Mouse (Mus musculus) heart, embryonic 16.5 days (tissue): ENCODE data around the gene Asic2. TPM values are rescaled to one million over a fixed set of nuclear protein-coding genes. Genes with fewer than 3 reads are reported as not detected.

ENCODE experiments used
- ATAC-seq: fragments of 200-750 bp; cut with Nextera tagmentation; replicated peaks from 2 replicates; pipeline ENCODE4 v1.8.0; 2017; ENCODE audit warnings: moderate number of reproducible peaks; ENCODE audit not compliant: insufficient read depth, low FRiP score; ENCODE audit errors: extremely low read depth
- H3K27ac ChIP-seq: fragments of 300-500 bp; sonication (generic); 2 replicates; pipeline ENCODE4 v1.5.1; 2014; ENCODE audit warnings: mild to moderate bottlenecking, low read length, control low read depth, moderate library complexity
- H3K27me3 ChIP-seq: fragments of 300-500 bp; sonication (generic); 2 replicates; pipeline ENCODE4 v1.6.1; 2014; ENCODE audit warnings: low read length, mixed read lengths; ENCODE audit not compliant: control insufficient read depth, insufficient read depth
- H3K36me3 ChIP-seq: fragments of 300-500 bp; sonication (generic); 2 replicates; pipeline ENCODE4 v1.6.1; 2014; ENCODE audit not compliant: control insufficient read depth, insufficient read depth
- H3K4me1 ChIP-seq: fragments of 300-500 bp; sonication (generic); 2 replicates; pipeline ENCODE4 v1.6.1; 2014; ENCODE audit warnings: low read length, mixed read lengths; ENCODE audit not compliant: control insufficient read depth, insufficient read depth
- H3K4me2 ChIP-seq: fragments of 300-500 bp; sonication (generic); 2 replicates; pipeline ENCODE4 v1.6.1; 2014; ENCODE audit warnings: low read depth, mild to moderate bottlenecking, control low read depth, low read length
- H3K4me3 ChIP-seq: fragments of 300-500 bp; sonication (generic); 2 replicates; pipeline ENCODE4 v1.5.1; 2014; ENCODE audit warnings: mild to moderate bottlenecking, control low read depth, low read length
- H3K9ac ChIP-seq: fragments of 300-500 bp; sonication (generic); 2 replicates; pipeline ENCODE4 v1.6.1; 2014; ENCODE audit warnings: low read length, control low read depth
- H3K9me3 ChIP-seq: fragments of 300-500 bp; sonication (generic); replicated peaks from 2 replicates; pipeline ENCODE4 v1.6.1; 2016; ENCODE audit warnings: low read length; ENCODE audit not compliant: control insufficient read depth
- WGBS: fragments of 180-500 bp; shearing (Covaris S2); extraction: QIAGEN DNeasy Blood & Tissue Kit; methylation state at CpG from one replicate; pipeline ENCODE4 v1.1.7; 2014; 5-methylcytosine and 5-hydroxymethylcytosine counted together
- polyA plus RNA-seq: library from polyadenylated mRNA; unstranded; fragments of >200 nt; fragmentation: Nextera tagmentation; extraction: Ambion mirVana; gene quantifications from 2 replicates; pipeline ENCODE4 v1.2.1, GENCODE M21; 2015

The Asic2 gene
- polyA plus RNA-seq, 1 experiment from 2014 or later, result not detected

DNA sequence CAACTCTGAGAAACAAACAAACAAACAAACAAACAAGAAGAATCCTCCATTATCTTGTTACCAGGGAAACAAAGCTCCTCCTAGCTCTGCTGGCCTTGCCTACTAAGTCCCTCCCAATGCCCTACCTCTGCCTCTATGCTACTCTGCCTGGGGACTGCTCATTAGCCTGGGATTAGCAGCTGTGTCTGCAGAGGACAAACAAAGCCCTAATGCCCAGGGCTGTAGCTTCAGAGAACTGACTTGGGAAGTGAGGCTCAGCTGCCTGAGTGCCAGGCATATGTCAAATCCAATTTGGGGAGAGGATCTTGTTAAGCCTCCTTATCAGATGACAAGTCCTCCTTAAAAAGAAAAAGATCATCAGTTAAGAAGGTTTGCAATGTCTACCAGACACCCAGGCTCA is 41.9 kb downstream of the Asic2 start:
- no peak for ATAC-seq
- Histone ChIP-seq H3K27me3 (no peaks in the 10 kb centered on the region), H3K4me3 (no peak overlapping the region), H3K9me3 (no peaks in the 10 kb centered on the region), H3K9ac (no peak overlapping the region), H3K27ac (no peak overlapping the region), H3K36me3 (no peaks in the 10 kb centered on the region), H3K4me2 (no peak overlapping the region), H3K4me1 (no peaks in the 10 kb centered on the region)

DNA sequence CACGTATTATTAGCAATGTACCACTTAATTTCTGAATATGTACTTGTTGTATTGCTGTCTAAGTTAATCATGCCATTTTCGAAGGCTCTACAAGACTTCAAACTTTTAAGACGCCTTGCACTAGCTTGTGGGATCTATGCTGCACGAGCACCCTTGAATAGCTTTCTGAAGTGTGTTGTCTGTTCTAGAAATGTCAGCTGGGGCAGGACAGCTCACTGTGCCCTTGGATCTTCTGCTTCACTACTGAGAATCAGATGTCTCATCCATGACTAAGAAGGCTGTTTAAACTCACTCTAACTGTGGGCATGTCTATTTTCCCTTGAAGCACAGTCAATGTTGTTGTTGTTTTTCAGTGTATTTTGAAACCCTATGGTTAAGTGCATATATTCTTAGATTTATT is 44.6 kb downstream of the Asic2 start:
- no peak overlapping the region for H3K4me2 ChIP-seq
- no peak overlapping the region for H3K9ac ChIP-seq
- no peaks in the 10 kb centered on the region for H3K27me3 ChIP-seq
- H3K27ac ChIP-seq, result no peak overlapping the region
- no peak for ATAC-seq
- H3K9me3 ChIP-seq, result no peaks in the 10 kb centered on the region
- 81% methylated on average over 4 of the region's 4 CpGs for WGBS
- no peaks in the 10 kb centered on the region for H3K4me1 ChIP-seq
- H3K4me3 ChIP-seq, result no peak overlapping the region
- H3K36me3 ChIP-seq, result no peaks in the 10 kb centered on the region

DNA sequence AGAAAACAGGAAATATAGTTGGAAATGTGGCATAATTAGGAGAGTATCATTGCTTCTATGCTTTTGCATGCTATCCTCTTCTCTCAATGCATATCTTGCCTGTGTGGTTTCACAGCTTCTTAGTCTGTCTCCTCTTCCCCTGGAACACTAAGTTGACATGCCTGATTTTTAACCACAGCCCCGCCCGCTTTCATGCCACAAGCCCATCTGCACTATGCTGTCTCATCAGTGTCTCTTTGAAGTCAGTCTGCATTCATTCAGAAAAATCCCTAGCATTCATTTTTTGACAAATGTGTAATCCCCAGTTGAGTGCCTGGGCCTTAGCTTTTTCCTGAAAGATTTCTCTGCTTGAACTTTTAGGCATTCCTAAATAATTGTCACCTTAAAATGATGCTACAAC is 45.2 kb downstream of the Asic2 start:
- WGBS, result 77% methylated on average over 2 of the region's 2 CpGs
- ATAC-seq, result no peak
- no peaks in the 10 kb centered on the region for H3K27me3 ChIP-seq
- no peaks in the 10 kb centered on the region for H3K9me3 ChIP-seq
- H3K4me1 ChIP-seq, result no peaks in the 10 kb centered on the region
- H3K27ac ChIP-seq, result no peak overlapping the region
- no peak overlapping the region for H3K4me3 ChIP-seq
- no peaks in the 10 kb centered on the region for H3K36me3 ChIP-seq
- H3K9ac ChIP-seq, result no peak overlapping the region
- no peak overlapping the region for H3K4me2 ChIP-seq

DNA sequence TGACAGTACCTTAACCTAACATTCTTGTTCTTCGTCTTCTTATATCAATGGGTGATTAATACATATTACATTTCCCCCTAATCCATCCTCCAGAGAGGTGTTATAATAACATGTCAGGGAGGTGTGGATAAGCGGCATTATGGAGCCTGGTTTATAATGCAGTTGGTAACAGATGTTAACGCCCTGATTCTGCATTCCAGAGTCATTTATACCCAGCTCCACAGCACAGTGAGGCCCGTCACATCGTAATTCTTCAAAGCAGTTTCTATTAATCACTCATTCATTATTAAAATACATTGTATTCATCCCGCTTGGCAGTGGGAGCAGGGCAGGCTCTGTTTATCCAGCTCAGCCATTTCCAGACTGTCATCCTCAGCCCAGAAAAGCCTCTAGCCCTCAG is 52.8 kb downstream of the Asic2 start:
- Histone ChIP-seq H3K27ac (no peak overlapping the region), H3K9me3 (no peaks in the 10 kb centered on the region), H3K9ac (no peak overlapping the region), H3K36me3 (no peaks in the 10 kb centered on the region), H3K4me3 (no peak overlapping the region), H3K27me3 (no peaks in the 10 kb centered on the region), H3K4me1 (no peaks in the 10 kb centered on the region), H3K4me2 (no peak overlapping the region)
- 59% methylated on average over 6 of the region's 6 CpGs for WGBS
- ATAC-seq, result no peak

DNA sequence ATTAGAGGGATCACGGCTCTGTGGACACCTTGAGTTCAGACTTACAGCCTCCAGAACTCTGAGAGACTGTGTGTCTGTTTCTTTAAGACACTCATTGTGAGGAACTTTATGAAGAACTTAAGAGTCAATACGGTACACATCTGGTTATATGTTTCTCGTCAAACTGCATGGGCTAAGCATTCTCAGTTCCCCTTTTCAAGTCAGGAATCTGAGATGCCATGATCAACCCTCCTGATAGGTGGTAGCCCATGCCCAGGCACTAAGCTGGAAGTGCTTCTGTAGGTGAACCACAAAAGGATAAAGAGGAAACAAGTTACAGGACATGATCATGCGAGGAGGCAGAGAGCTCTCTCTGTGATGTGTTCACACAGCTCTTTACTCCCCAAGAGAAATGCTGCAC is 55.2 kb downstream of the Asic2 start:
- Histone ChIP-seq H3K27me3 (no peaks in the 10 kb centered on the region), H3K4me2 (no peak overlapping the region), H3K9me3 (no peaks in the 10 kb centered on the region), H3K9ac (no peak overlapping the region), H3K36me3 (no peaks in the 10 kb centered on the region), H3K4me3 (no peak overlapping the region), H3K4me1 (no peaks in the 10 kb centered on the region), H3K27ac (no peak overlapping the region)
- no peak for ATAC-seq
- WGBS, result 69% methylated on average over 4 of the region's 4 CpGs

DNA sequence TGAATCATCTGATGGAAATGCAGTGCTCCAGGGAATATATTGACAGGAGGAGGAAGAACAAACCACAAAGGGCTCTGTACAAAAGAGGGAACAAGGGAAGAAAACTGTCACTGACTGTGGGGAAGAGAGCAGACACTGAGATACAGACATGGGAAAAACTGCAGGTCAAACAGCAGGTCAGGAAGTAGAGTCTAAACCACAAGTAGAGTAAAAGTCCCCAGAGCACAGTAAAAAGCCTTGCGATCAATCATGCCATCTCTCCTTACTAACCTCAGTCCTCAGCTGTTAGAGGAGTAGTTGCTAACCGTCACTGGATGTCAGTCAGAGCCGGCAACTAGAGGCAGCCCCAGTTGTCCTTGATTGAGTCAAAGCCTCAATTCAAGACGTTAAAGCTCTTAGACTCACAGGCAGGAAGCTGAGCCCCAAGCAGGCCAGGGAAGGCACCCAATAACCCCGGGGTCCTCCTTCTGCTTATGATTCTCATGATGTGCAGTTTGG is 58.8 kb downstream of the Asic2 start:
- ATAC-seq, result no peak
- no peak overlapping the region for H3K9ac ChIP-seq
- no peaks in the 10 kb centered on the region for H3K36me3 ChIP-seq
- no peak overlapping the region for H3K4me3 ChIP-seq
- H3K4me1 ChIP-seq, result no peaks in the 10 kb centered on the region
- no peaks in the 10 kb centered on the region for H3K9me3 ChIP-seq
- no peak overlapping the region for H3K27ac ChIP-seq
- H3K4me2 ChIP-seq, result no peak overlapping the region
- 67% methylated on average over 5 of the region's 5 CpGs for whole genome bisulfite sequencing
- no peaks in the 10 kb centered on the region for H3K27me3 ChIP-seq

DNA sequence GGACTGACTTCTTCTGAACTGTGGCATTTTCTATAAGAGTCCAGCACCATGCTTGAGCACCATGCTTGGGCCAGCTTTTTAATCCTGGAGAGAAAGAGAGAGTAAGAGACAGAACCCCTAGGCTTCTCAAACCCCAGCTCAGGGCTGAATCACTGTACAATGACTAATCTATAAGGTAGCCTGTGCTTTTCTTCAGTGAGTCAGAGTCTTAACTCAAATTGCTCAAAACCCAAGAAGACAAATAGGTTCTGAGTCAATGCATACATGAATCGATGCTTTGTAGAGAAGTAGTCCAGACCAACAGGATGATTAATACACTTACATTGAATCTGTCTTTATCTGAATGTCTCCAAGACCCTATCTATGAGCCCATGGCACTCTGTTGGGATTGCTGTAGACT is 59.5 kb downstream of the Asic2 start:
- no peak overlapping the region for H3K9ac ChIP-seq
- no peaks in the 10 kb centered on the region for H3K36me3 ChIP-seq
- H3K27ac ChIP-seq, result no peak overlapping the region
- no peaks in the 10 kb centered on the region for H3K9me3 ChIP-seq
- WGBS, result 65% methylated on average over 1 of the region's 1 CpGs
- no peak overlapping the region for H3K4me3 ChIP-seq
- H3K4me2 ChIP-seq, result no peak overlapping the region
- no peak for ATAC-seq
- H3K4me1 ChIP-seq, result no peaks in the 10 kb centered on the region
- no peaks in the 10 kb centered on the region for H3K27me3 ChIP-seq

DNA sequence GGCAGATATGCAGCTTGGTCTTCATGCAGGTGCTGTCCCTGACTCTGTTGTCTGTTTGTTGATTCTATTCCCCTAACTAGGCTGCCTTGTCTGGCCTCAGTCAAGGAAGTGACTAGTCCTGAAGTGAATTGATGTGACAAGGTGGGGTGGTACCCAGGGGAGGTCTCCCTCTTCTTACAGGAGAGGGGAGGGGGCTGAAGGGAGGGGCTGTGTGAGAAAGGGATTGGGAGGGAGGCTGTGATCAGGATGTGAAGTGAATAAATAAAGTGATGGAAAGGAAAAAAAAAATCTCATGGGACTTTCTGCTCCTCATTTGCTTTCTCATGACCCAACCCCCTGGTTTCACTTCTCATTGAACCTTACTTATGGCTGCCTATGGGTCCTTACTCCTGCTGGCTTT is 65.9 kb downstream of the Asic2 start:
- H3K27ac ChIP-seq, result no peak overlapping the region
- no peak for ATAC-seq
- H3K9ac ChIP-seq, result no peak overlapping the region
- H3K4me3 ChIP-seq, result no peak overlapping the region
- no peaks in the 10 kb centered on the region for H3K9me3 ChIP-seq
- no peaks in the 10 kb centered on the region for H3K4me1 ChIP-seq
- H3K4me2 ChIP-seq, result no peak overlapping the region
- H3K27me3 ChIP-seq, result peaks cover under 1% of the 10 kb centered on the region; the same call in 1 of the 2 replicates
- no peaks in the 10 kb centered on the region for H3K36me3 ChIP-seq

DNA sequence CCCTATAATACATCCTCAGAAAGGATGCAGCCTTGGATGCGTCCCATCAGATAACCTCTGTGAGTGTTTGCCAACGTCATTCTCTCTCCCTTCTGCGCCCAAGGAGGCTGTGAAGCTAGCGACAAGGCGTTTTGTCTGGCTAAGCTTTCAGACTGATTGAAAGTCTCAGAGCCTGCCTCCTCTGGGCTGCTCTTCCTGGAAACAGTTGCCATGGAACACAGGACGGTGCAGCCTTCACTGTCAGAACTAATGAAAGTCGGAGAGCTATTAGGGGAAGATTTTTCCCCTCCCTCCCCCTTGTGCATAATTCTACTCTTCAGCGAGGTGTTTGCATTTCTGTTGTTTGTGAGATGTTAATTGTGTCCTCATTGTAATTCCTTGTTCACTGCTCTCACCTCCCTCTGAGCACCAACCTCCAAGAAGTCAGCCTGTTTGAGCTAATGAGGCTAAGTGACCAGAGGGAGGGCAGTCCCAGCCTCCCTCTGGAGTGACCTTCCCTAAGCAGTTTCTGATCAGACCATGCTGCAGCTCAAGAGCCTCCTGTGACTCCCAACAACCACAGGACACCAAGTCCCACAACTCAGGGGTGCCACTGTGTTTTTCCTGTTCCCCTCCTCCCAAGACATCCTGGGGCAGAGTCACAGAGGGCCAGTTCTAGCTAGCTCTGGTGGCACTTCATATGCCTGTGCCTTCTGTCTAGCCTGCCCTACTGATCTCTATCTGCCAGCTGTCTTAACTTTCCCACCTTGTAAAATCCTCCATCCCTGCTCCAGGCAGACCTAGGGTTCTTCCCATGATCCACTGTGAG is 70.5 kb downstream of the Asic2 start:
- H3K36me3 ChIP-seq, result no peaks in the 10 kb centered on the region

More for the DNA sequence above, 70.5 kb downstream of the Asic2 start:
- ATAC-seq, result no peak
- no peaks in the 10 kb centered on the region for H3K9me3 ChIP-seq
- WGBS, result 15% methylated on average over 8 of the region's 8 CpGs
- peaks cover 2% of the 10 kb centered on the region; the same call in 1 of the 2 replicates for H3K27me3 ChIP-seq
- H3K27ac ChIP-seq, result no peak overlapping the region
- H3K4me1 ChIP-seq, result no peaks in the 10 kb centered on the region
- no peak overlapping the region for H3K9ac ChIP-seq
- no peak overlapping the region for H3K4me3 ChIP-seq
- no peak overlapping the region for H3K4me2 ChIP-seq
